Mouse (Mus musculus) lung, postnatal 0 days (tissue): ENCODE results near the gene Zfp771. TPM values are rescaled to one million over a fixed set of nuclear protein-coding genes. Genes with fewer than 3 reads are reported as not detected.

ENCODE experiments used
- ATAC-seq: fragments of 200-750 bp; cut with Nextera tagmentation; 2 replicates; pipeline ENCODE4 v1.8.0; 2017; ENCODE audit warnings: moderate library complexity
- DNase-seq: peaks from one replicate; pipeline ENCODE4 v3.0.0-alpha.2; 2016; ENCODE audit warnings: low spot score
- H3K27ac ChIP-seq: fragments of 300-500 bp; sonication (generic); 2 replicates; pipeline ENCODE4 v1.5.1; 2014; ENCODE audit warnings: antibody characterized with exemption, mild to moderate bottlenecking, low read length, mixed read lengths
- H3K27me3 ChIP-seq: fragments of 300-500 bp; sonication (generic); replicated peaks from 2 replicates; pipeline ENCODE4 v1.6.1; 2014; ENCODE audit warnings: low read length, mixed read lengths; ENCODE audit not compliant: insufficient read depth
- H3K36me3 ChIP-seq: fragments of 300-500 bp; sonication (generic); 2 replicates; pipeline ENCODE4 v1.6.1; 2014; ENCODE audit warnings: low read length, mixed read lengths; ENCODE audit not compliant: insufficient read depth
- H3K4me1 ChIP-seq: fragments of 300-500 bp; sonication (generic); 2 replicates; pipeline ENCODE4 v1.6.1; 2014; ENCODE audit warnings: antibody characterized with exemption, low read depth, low read length, mixed read lengths; ENCODE audit not compliant: insufficient read depth
- H3K4me2 ChIP-seq: fragments of 300-500 bp; sonication (generic); replicated peaks from 2 replicates; pipeline ENCODE4 v1.6.1; 2014; ENCODE audit warnings: low read depth, mild to moderate bottlenecking, low read length, moderate library complexity, mixed read lengths
- H3K4me3 ChIP-seq: fragments of 300-500 bp; sonication (generic); 2 replicates; pipeline ENCODE4 v1.5.1; 2014; ENCODE audit warnings: low read depth, low read length
- H3K9ac ChIP-seq: fragments of 300-500 bp; sonication (generic); replicated peaks from 2 replicates; pipeline ENCODE4 v1.6.1; 2014; ENCODE audit warnings: low read depth, mild to moderate bottlenecking
- H3K9me3 ChIP-seq: fragments of 300-500 bp; sonication (generic); 2 replicates; pipeline ENCODE4 v1.6.1; 2016; ENCODE audit warnings: low read length, mixed read lengths
- CTCF ChIP-seq: IDR thresholded peaks from 2 replicates; pipeline ENCODE4 v1.5.1; 2016; ENCODE audit warnings: antibody characterized with exemption, mild to moderate bottlenecking
- EP300 ChIP-seq: IDR thresholded peaks from 2 replicates; pipeline ENCODE4 v1.6.1; 2016; ENCODE audit warnings: antibody characterized with exemption, mild to moderate bottlenecking, control low read depth
- WGBS: fragments of 180-500 bp; shearing (Covaris S2); extraction: QIAGEN DNeasy Blood & Tissue Kit; methylation state at CpG from one replicate; pipeline ENCODE4 v1.1.7; 2014; 5-methylcytosine and 5-hydroxymethylcytosine counted together
- polyA plus RNA-seq: library from polyadenylated mRNA; unstranded; fragments of >200 nt; fragmentation: Nextera tagmentation; extraction: Ambion mirVana; gene quantifications from 2 replicates; pipeline ENCODE4 v1.2.1, GENCODE M21; 2015

The Zfp771 gene
- polyA plus RNA-seq, 1 experiment from 2014 or later = 34.9 TPM

GRCm38 (mm10) chr7:127272566-127272965, 28.5 kb downstream of the Zfp771 start:
- WGBS = 94% methylated on average over 15 of the region's 15 CpGs
- no peaks in the 10 kb centered on the region for H3K9me3 ChIP-seq
- ATAC-seq = no peak
- TF ChIP-seq EP300 (no peak), CTCF (no peak)
- H3K4me3 ChIP-seq = peak overlapping the region; percentile 70; the same call in 1 of the 2 replicates
- peaks cover 8% of the 10 kb centered on the region for H3K4me1 ChIP-seq
- no peaks in the 10 kb centered on the region for H3K36me3 ChIP-seq
- 0 out of 2 replicates have a peak overlapping the region, but pooled peaks have one; percentile 1 for H3K9ac ChIP-seq
- no peak overlapping the region for H3K27ac ChIP-seq
- no peak for DNase-seq
- peak overlapping the region; percentile 73 for H3K4me2 ChIP-seq
- H3K27me3 ChIP-seq = no peaks in the 10 kb centered on the region

DNA sequence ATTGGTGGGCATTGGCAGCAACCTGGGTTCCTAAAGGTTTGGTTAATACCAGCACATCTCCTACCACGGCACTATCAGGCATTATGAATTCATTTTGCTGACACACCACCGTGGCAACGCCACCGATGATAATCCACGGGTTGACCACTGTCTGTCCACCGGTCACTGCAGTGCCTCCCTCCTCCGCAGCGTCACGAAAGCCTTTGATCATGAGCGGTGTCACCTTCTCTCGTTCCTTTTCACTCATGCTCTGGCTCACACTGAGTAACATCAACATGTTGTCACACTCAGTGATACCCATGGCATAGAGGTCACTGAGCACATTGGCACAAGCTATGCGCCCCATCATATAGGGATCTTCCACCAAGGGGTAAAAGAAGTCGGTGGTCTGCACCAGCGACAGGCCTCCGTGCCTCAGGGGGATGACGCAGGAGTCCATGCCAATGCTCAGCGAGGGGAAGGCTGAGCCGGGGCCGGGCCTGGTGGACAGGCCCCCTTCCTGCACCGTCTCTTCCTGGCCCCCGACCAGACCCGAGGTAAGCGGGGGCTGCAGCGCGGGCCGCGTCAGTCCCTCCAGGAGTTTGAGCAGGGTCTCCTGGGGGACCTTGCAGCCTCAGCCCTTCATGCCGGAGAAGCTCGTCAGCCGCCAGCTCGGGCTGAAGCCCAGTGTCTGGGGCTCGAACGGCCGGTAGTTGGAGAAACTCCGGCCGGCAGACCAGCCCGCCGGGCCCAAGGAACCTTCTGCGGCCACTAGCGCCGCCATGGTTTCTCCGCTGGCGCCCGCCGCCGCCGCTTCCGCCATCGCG, 29.2 kb downstream of the Zfp771 start:
- peak; percentile 57 for ATAC-seq

GRCm38 (mm10) chr7:127273925-127274789, 30.1 kb downstream of the Zfp771 start, which contains the start of gene Sephs2:
TSS of gene Sephs2 (minus strand) at chr7:127274055.
- Histone ChIP-seq H3K9me3 (no peaks in the 10 kb centered on the region), H3K9ac (peak within 1 kb of the TSS; percentile 73), H3K4me2 (peak within 1 kb of the TSS; percentile 73), H3K27me3 (no peaks in the 10 kb centered on the region), H3K4me3 (peak within 1 kb of the TSS; percentile 70), H3K4me1 (peaks cover 8% of the 10 kb centered on the region), H3K27ac (peak within 1 kb of the TSS; percentile 89), H3K36me3 (no peaks in the 10 kb centered on the region)
- TF ChIP-seq EP300 (no peak; the same call in 1 of the 2 replicates), CTCF (no peak)
- ATAC-seq (peak; percentile 92), DNase-seq (peak; percentile 95)
- WGBS = 1% methylated on average over 39 of the region's 39 CpGs

More for the DNA sequence above, 29.2 kb downstream of the Zfp771 start:
- TF ChIP-seq CTCF (no peak), EP300 (no peak)
- Histone ChIP-seq H3K4me3 (peak overlapping the region; percentile 70), H3K36me3 (no peaks in the 10 kb centered on the region), H3K9me3 (no peaks in the 10 kb centered on the region), H3K9ac (peak overlapping the region; percentile 73), H3K4me1 (peaks cover 8% of the 10 kb centered on the region), H3K4me2 (peak overlapping the region; percentile 73), H3K27me3 (no peaks in the 10 kb centered on the region), H3K27ac (peak overlapping the region; percentile 89)
- DNase-seq = peak; percentile 33
- WGBS = 18% methylated on average over 32 of the region's 50 CpGs

GRCm38 (mm10) chr7:127276519-127276961, 32.5 kb downstream of the Zfp771 start:
- no peak overlapping the region for H3K9ac ChIP-seq
- whole genome bisulfite sequencing = 43% methylated on average over 5 of the region's 5 CpGs

DNA sequence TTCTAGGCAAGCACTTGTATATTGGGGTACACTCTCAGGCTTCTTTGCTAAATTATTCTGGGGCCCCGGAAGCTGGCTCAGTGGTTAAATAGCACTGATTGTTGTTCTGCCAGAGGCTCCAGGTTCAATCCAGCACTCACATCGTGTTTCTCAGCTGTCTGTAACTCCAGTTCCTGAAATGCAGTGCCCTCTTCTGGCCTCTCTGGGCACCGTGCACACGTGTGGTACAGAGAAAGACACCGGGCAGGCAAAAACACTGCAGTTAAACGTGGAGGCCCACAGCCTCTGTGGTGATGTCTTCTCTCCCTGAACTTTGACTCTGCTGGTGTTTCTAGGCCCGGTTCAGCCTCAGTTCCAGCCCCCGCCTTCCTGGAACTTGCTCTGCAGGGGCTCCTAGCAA, 34.2 kb downstream of the Zfp771 start:
- Histone ChIP-seq H3K9me3 (no peaks in the 10 kb centered on the region), H3K4me3 (no peak overlapping the region), H3K9ac (no peak overlapping the region), H3K27me3 (no peaks in the 10 kb centered on the region), H3K4me1 (no peaks in the 10 kb centered on the region; the same call in 1 of the 2 replicates), H3K36me3 (no peaks in the 10 kb centered on the region), H3K27ac (no peak overlapping the region), H3K4me2 (no peak overlapping the region)
- TF ChIP-seq EP300 (no peak), CTCF (peak; percentile 80)
- DNase-seq (peak; percentile 81), ATAC-seq (peak; percentile 33)
- WGBS = 22% methylated on average over 8 of the region's 8 CpGs

More at GRCm38 (mm10) chr7:127276519-127276961, 32.5 kb downstream of the Zfp771 start:
- peaks cover 8% of the 10 kb centered on the region for H3K4me1 ChIP-seq
- H3K4me3 ChIP-seq = no peak overlapping the region
- TF ChIP-seq CTCF = no peak
- TF ChIP-seq EP300 = 0 out of 2 replicates have a peak, but pooled peaks have one; percentile 13
- H3K27me3 ChIP-seq = no peaks in the 10 kb centered on the region
- H3K27ac ChIP-seq = no peak overlapping the region
- no peaks in the 10 kb centered on the region for H3K9me3 ChIP-seq
- no peak overlapping the region for H3K4me2 ChIP-seq
- H3K36me3 ChIP-seq = no peaks in the 10 kb centered on the region
- ATAC-seq = peak; percentile 18; the same call in 1 of the 2 replicates
- peak; percentile 66 for DNase-seq

DNA sequence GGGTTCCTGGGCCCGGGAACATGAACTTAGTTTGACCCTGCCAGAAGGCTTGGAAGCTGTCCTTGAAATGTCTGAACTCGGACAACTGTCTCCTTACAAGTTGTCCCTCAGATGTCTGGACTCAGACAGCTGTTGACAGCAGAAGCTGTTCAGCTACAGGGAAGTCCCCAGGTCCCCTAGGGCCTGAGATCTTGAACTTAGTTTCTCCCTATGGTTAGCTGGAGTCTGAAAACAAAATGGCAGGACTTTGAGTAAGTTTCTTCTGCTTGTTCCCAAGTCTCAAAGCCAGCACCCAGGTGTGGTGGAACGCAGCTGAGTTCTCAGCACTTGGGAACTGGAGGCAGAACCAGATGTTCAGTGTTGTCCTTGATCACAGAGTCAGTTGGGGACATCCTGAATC, 36.0 kb downstream of the Zfp771 start:
- H3K9ac ChIP-seq = no peak overlapping the region
- no peak for TF ChIP-seq EP300
- no peak for TF ChIP-seq CTCF
- H3K27me3 ChIP-seq = no peaks in the 10 kb centered on the region
- no peak overlapping the region for H3K4me2 ChIP-seq
- no peak overlapping the region for H3K4me3 ChIP-seq
- DNase-seq (no peak), ATAC-seq (no peak)
- H3K27ac ChIP-seq = no peak overlapping the region
- H3K9me3 ChIP-seq = no peaks in the 10 kb centered on the region
- H3K4me1 ChIP-seq = no peaks in the 10 kb centered on the region
- 47% methylated on average over 3 of the region's 3 CpGs for WGBS
- no peaks in the 10 kb centered on the region for H3K36me3 ChIP-seq
